27 mouse cellular contexts compared by ENCODE assay signal in genomic region chr13:83951163-83951562, GRCm38 (mm10).
"Had no signal": no experiment of that assay in that cellular context is flagged by ENCODE, and none has a peak within 500 bp of the region (broad histone marks: within the 10 kb centered on the region; RNA-seq: fewer than 3 reads in every experiment).

No protein-coding gene starts in this region.

- H3K4me2 ChIP-seq: heart, embryonic 12.5 days; hindbrain, embryonic 12.5 days; hindbrain, embryonic 14.5 days; intestine, embryonic 15.5 days; limb, embryonic 12.5 days; liver, embryonic 11.5 days; liver, embryonic 13.5 days; liver, embryonic 15.5 days had no signal

- H3K36me3 ChIP-seq: heart, embryonic 10.5 days; heart, embryonic 12.5 days; hindbrain, embryonic 10.5 days; hindbrain, embryonic 12.5 days; intestine, embryonic 15.5 days; limb, embryonic 10.5 days; limb, embryonic 12.5 days; liver, embryonic 13.5 days; liver, embryonic 15.5 days had no signal

- H3K4me1 ChIP-seq: heart, embryonic 10.5 days; heart, embryonic 12.5 days; intestine, embryonic 15.5 days; limb, embryonic 10.5 days; limb, embryonic 12.5 days; liver, embryonic 13.5 days; liver, embryonic 15.5 days had no signal

- DNase-seq: gastrocnemius, postnatal 10 days; gastrocnemius, postnatal 25 days; heart, adult 18-20 months; heart, postnatal 10 days; heart, postnatal 4 days; kidney, adult 18-20 months; kidney, adult 8-10 months; kidney, postnatal 10 days; kidney, postnatal 25 days; kidney, postnatal 4 days; liver; liver, embryonic 13.5 days had no signal

- H3K27ac ChIP-seq: heart, embryonic 10.5 days; hindbrain, embryonic 10.5 days; hindbrain, embryonic 12.5 days; hindbrain, embryonic 14.5 days; intestine, embryonic 15.5 days; layer of hippocampus, adult 2 months; left cerebral cortex, adult 2 months; limb, embryonic 10.5 days; limb, embryonic 12.5 days; liver, embryonic 13.5 days; liver, embryonic 15.5 days had no signal

- H3K9me3 ChIP-seq: heart, embryonic 10.5 days; heart, embryonic 12.5 days; hindbrain, embryonic 10.5 days; hindbrain, embryonic 12.5 days; intestine, embryonic 15.5 days; limb, embryonic 10.5 days; limb, embryonic 12.5 days; liver, embryonic 13.5 days; liver, embryonic 15.5 days had no signal

- H3K4me3 ChIP-seq: heart, embryonic 10.5 days; heart, embryonic 12.5 days; hindbrain, embryonic 10.5 days; hindbrain, embryonic 12.5 days; intestine, embryonic 15.5 days; layer of hippocampus, adult 2 months; left cerebral cortex, adult 2 months; limb, embryonic 10.5 days; limb, embryonic 12.5 days; liver, embryonic 13.5 days; liver, embryonic 15.5 days had no signal

- H3K9ac ChIP-seq: heart, embryonic 12.5 days; hindbrain, embryonic 12.5 days; hindbrain, embryonic 14.5 days; intestine, embryonic 15.5 days; limb, embryonic 12.5 days; liver, embryonic 13.5 days; liver, embryonic 15.5 days had no signal

- H3K27me3 ChIP-seq: heart, embryonic 12.5 days; hindbrain, embryonic 12.5 days; intestine, embryonic 15.5 days; limb, embryonic 12.5 days; liver, embryonic 13.5 days; liver, embryonic 15.5 days had no signal

- ATAC-seq: hindbrain, embryonic 16.5 days; inflammation-experienced regulatory T-cells, adult 6 months; intestine, embryonic 15.5 days; intestine, postnatal 0 days had no signal
